Mouse (Mus musculus): ENCODE measurements around the gene Dennd1a. TPM values are rescaled to one million over a fixed set of nuclear protein-coding genes. Genes with fewer than 3 reads are reported as not detected.

The Dennd1a gene
- polyA plus RNA-seq, 1 experiment: 36.2 TPM

- TF ChIP-seq CTCF (conservative IDR thresholded peaks at IDR 0.05; ENCODE audit: insufficient read depth, insufficient read length, low read depth, low read length): no peak; the same call in 1 of the 2 replicates
- TF ChIP-seq POLR2A (IDR thresholded peaks at IDR 0.05; ENCODE audit: low read depth, low read length): no peak
- no peaks in the 10 kb centered on the region for H3K36me3 ChIP-seq (ENCODE audit: control insufficient read depth, insufficient read depth, low read length)
- H3K27me3 ChIP-seq (replicated peaks; ENCODE audit: control insufficient read depth, insufficient read depth, low read length): no peaks in the 10 kb centered on the region
- WGBS: 35% methylated on average over 5 of the region's 5 CpGs
- no peak overlapping the region for H3K4me3 ChIP-seq (ENCODE audit: insufficient read depth, low read depth, low read length)
- peak; percentile 82 for DNase-seq
- no peak overlapping the region for H3K27ac ChIP-seq (ENCODE audit: insufficient read depth, low read depth, low read length)
- no peaks in the 10 kb centered on the region; the same call in 1 of the 2 replicates for H3K4me1 ChIP-seq (ENCODE audit: control insufficient read depth, insufficient read depth, low read length)
Observed at GRCm38 (mm10) chr2:37969713-37970485, 317.3 kb downstream of the Dennd1a start.

- no peaks in the 10 kb centered on the region for H3K4me1 ChIP-seq (ENCODE audit: control insufficient read depth, insufficient read depth, low read length)
- no peaks in the 10 kb centered on the region for H3K27me3 ChIP-seq (replicated peaks; ENCODE audit: control insufficient read depth, insufficient read depth, low read length)
- H3K36me3 ChIP-seq (ENCODE audit: control insufficient read depth, insufficient read depth, low read length): peaks cover 5% of the 10 kb centered on the region
- no peak overlapping the region for H3K4me3 ChIP-seq (ENCODE audit: insufficient read depth, low read depth, low read length)
- WGBS: 91% methylated on average over 4 of the region's 4 CpGs
- TF ChIP-seq POLR2A (IDR thresholded peaks at IDR 0.05; ENCODE audit: low read depth, low read length) (no peak), CTCF (conservative IDR thresholded peaks at IDR 0.05; ENCODE audit: insufficient read depth, insufficient read length, low read depth, low read length) (no peak)
- H3K27ac ChIP-seq (ENCODE audit: insufficient read depth, low read depth, low read length): no peak overlapping the region
- no peak for DNase-seq
Observed at GRCm38 (mm10) chr2:37964534-37964933, 322.7 kb downstream of the Dennd1a start.

- Histone ChIP-seq H3K36me3 (ENCODE audit: control insufficient read depth, insufficient read depth, low read length) (peaks cover 5% of the 10 kb centered on the region), H3K27me3 (replicated peaks; ENCODE audit: control insufficient read depth, insufficient read depth, low read length) (no peaks in the 10 kb centered on the region), H3K4me3 (ENCODE audit: insufficient read depth, low read depth, low read length) (no peak overlapping the region), H3K4me1 (ENCODE audit: control insufficient read depth, insufficient read depth, low read length) (no peaks in the 10 kb centered on the region), H3K27ac (ENCODE audit: insufficient read depth, low read depth, low read length) (no peak overlapping the region)
- WGBS: 55% methylated on average over 4 of the region's 4 CpGs
- peak; percentile 27 for DNase-seq
- TF ChIP-seq CTCF (conservative IDR thresholded peaks at IDR 0.05; ENCODE audit: insufficient read depth, insufficient read length, low read depth, low read length): no peak
- TF ChIP-seq POLR2A (IDR thresholded peaks at IDR 0.05; ENCODE audit: low read depth, low read length): no peak
Observed at GRCm38 (mm10) chr2:37963362-37963761, 323.8 kb downstream of the Dennd1a start.

GRCm38 (mm10) chr2:37948424-37948823 is 338.8 kb downstream of the Dennd1a start:
- no peak overlapping the region for H3K4me3 ChIP-seq (ENCODE audit: insufficient read depth, low read depth, low read length)
- WGBS: 38% methylated on average over 2 of the region's 2 CpGs
- H3K27me3 ChIP-seq (replicated peaks; ENCODE audit: control insufficient read depth, insufficient read depth, low read length): no peaks in the 10 kb centered on the region
- H3K36me3 ChIP-seq (ENCODE audit: control insufficient read depth, insufficient read depth, low read length): no peaks in the 10 kb centered on the region
- H3K4me1 ChIP-seq (ENCODE audit: control insufficient read depth, insufficient read depth, low read length): no peaks in the 10 kb centered on the region
- TF ChIP-seq CTCF (conservative IDR thresholded peaks at IDR 0.05; ENCODE audit: insufficient read depth, insufficient read length, low read depth, low read length): peak; percentile 62
- TF ChIP-seq POLR2A (IDR thresholded peaks at IDR 0.05; ENCODE audit: low read depth, low read length): no peak
- DNase-seq: peak; percentile 37
- no peak overlapping the region for H3K27ac ChIP-seq (ENCODE audit: insufficient read depth, low read depth, low read length)

- WGBS: 63% methylated on average over 9 of the region's 9 CpGs
- no peaks in the 10 kb centered on the region for H3K36me3 ChIP-seq (ENCODE audit: control insufficient read depth, insufficient read depth, low read length)
- TF ChIP-seq POLR2A (IDR thresholded peaks at IDR 0.05; ENCODE audit: low read depth, low read length): no peak
- no peak for TF ChIP-seq CTCF (conservative IDR thresholded peaks at IDR 0.05; ENCODE audit: insufficient read depth, insufficient read length, low read depth, low read length)
- H3K4me1 ChIP-seq (ENCODE audit: control insufficient read depth, insufficient read depth, low read length): peaks cover 13% of the 10 kb centered on the region
- H3K4me3 ChIP-seq (ENCODE audit: insufficient read depth, low read depth, low read length): no peak overlapping the region
- no peak overlapping the region for H3K27ac ChIP-seq (ENCODE audit: insufficient read depth, low read depth, low read length)
- H3K27me3 ChIP-seq (replicated peaks; ENCODE audit: control insufficient read depth, insufficient read depth, low read length): no peaks in the 10 kb centered on the region
- no peak for DNase-seq
Observed at GRCm38 (mm10) chr2:37945598-37946336, 341.4 kb downstream of the Dennd1a start.

GRCm38 (mm10) chr2:37942906-37943305 is 344.3 kb downstream of the Dennd1a start:
- H3K27me3 ChIP-seq (replicated peaks; ENCODE audit: control insufficient read depth, insufficient read depth, low read length): no peaks in the 10 kb centered on the region
- peak; percentile 66 for DNase-seq
- H3K36me3 ChIP-seq (ENCODE audit: control insufficient read depth, insufficient read depth, low read length): no peaks in the 10 kb centered on the region
- H3K4me1 ChIP-seq (ENCODE audit: control insufficient read depth, insufficient read depth, low read length): peaks cover 19% of the 10 kb centered on the region
- H3K27ac ChIP-seq (ENCODE audit: insufficient read depth, low read depth, low read length): peak overlapping the region; percentile 96
- TF ChIP-seq CTCF (conservative IDR thresholded peaks at IDR 0.05; ENCODE audit: insufficient read depth, insufficient read length, low read depth, low read length) (no peak), POLR2A (IDR thresholded peaks at IDR 0.05; ENCODE audit: low read depth, low read length) (no peak)
- 55% methylated on average over 2 of the region's 2 CpGs for WGBS
- H3K4me3 ChIP-seq (ENCODE audit: insufficient read depth, low read depth, low read length): no peak overlapping the region

- peak overlapping the region; percentile 96 for H3K27ac ChIP-seq (ENCODE audit: insufficient read depth, low read depth, low read length)
- no peaks in the 10 kb centered on the region for H3K36me3 ChIP-seq (ENCODE audit: control insufficient read depth, insufficient read depth, low read length)
- TF ChIP-seq CTCF (conservative IDR thresholded peaks at IDR 0.05; ENCODE audit: insufficient read depth, insufficient read length, low read depth, low read length) (no peak), POLR2A (IDR thresholded peaks at IDR 0.05; ENCODE audit: low read depth, low read length) (no peak)
- H3K27me3 ChIP-seq (replicated peaks; ENCODE audit: control insufficient read depth, insufficient read depth, low read length): no peaks in the 10 kb centered on the region
- H3K4me3 ChIP-seq (ENCODE audit: insufficient read depth, low read depth, low read length): no peak overlapping the region
- H3K4me1 ChIP-seq (ENCODE audit: control insufficient read depth, insufficient read depth, low read length): peaks cover 19% of the 10 kb centered on the region
- DNase-seq: peak; percentile 84
Observed at GRCm38 (mm10) chr2:37941741-37942140, 345.4 kb downstream of the Dennd1a start.
